Mouse (Mus musculus) forebrain, embryonic 16.5 days (tissue): ENCODE measurements around the gene Slc7a10. TPM values are rescaled to one million over a fixed set of nuclear protein-coding genes. Genes with fewer than 3 reads are reported as not detected.

Experiments used
- ATAC-seq: fragments of 200-750 bp; cut with Nextera tagmentation; 2 replicates; pipeline ENCODE4 v1.8.0; 2017; ENCODE audit warnings: mild to moderate bottlenecking, moderate library complexity
- H3K27ac ChIP-seq: fragments of 300-500 bp; sonication (generic); 2 replicates; pipeline ENCODE4 v1.5.1; 2014; ENCODE audit warnings: low read length, control low read depth
- H3K27me3 ChIP-seq: fragments of 300-500 bp; sonication (generic); replicated peaks from 2 replicates; pipeline ENCODE4 v1.6.1; 2014; ENCODE audit warnings: low read length; ENCODE audit not compliant: control insufficient read depth, insufficient read depth
- H3K36me3 ChIP-seq: fragments of 300-500 bp; sonication (generic); 2 replicates; pipeline ENCODE4 v1.6.1; 2014; ENCODE audit not compliant: control insufficient read depth, insufficient read depth
- H3K4me1 ChIP-seq: fragments of 300-500 bp; sonication (generic); replicated peaks from 2 replicates; pipeline ENCODE4 v1.6.1; 2014; ENCODE audit warnings: low read length; ENCODE audit not compliant: control insufficient read depth, insufficient read depth
- H3K4me2 ChIP-seq: fragments of 300-500 bp; sonication (generic); 2 replicates; pipeline ENCODE4 v1.6.1; 2014; ENCODE audit warnings: mild to moderate bottlenecking, low read length, control low read depth
- H3K4me3 ChIP-seq: fragments of 300-500 bp; sonication (generic); replicated peaks from 2 replicates; pipeline ENCODE4 v1.5.1; 2014; ENCODE audit warnings: mild to moderate bottlenecking, low read length, control low read depth
- H3K9ac ChIP-seq: fragments of 300-500 bp; sonication (generic); replicated peaks from 2 replicates; pipeline ENCODE4 v1.6.1; 2014; ENCODE audit warnings: low read depth, low read length, control low read depth
- H3K9me3 ChIP-seq: fragments of 300-500 bp; sonication (generic); 2 replicates; pipeline ENCODE4 v1.6.1; 2016; ENCODE audit warnings: low read length; ENCODE audit not compliant: control insufficient read depth
- WGBS: fragments of 180-500 bp; shearing (Covaris S2); extraction: QIAGEN DNeasy Blood & Tissue Kit; methylation state at CpG from one replicate; pipeline ENCODE4 v1.1.7; 2014; 5-methylcytosine and 5-hydroxymethylcytosine counted together
- polyA plus RNA-seq: library from polyadenylated mRNA; unstranded; fragments of >200 nt; fragmentation: Nextera tagmentation; extraction: Ambion mirVana; gene quantifications from 2 replicates; pipeline ENCODE4 v1.2.1, GENCODE M21; 2015

Slc7a10 gene
- polyA plus RNA-seq, 1 experiment from 2014 or later: 6.3 TPM

- H3K27me3 ChIP-seq: no peaks in the 10 kb centered on the region
- H3K36me3 ChIP-seq: no peaks in the 10 kb centered on the region
- H3K4me1 ChIP-seq: no peaks in the 10 kb centered on the region
- no peak overlapping the region for H3K27ac ChIP-seq
- H3K4me3 ChIP-seq: no peak overlapping the region
- 75% methylated on average over 2 of the region's 2 CpGs for WGBS
- no peak for ATAC-seq
- H3K9ac ChIP-seq: no peak overlapping the region
- no peak overlapping the region for H3K4me2 ChIP-seq
- H3K9me3 ChIP-seq: no peaks in the 10 kb centered on the region
Measured at GRCm38 (mm10) chr7:35167925-35168324, 18.3 kb upstream of the Slc7a10 start.

- no peak overlapping the region for H3K9ac ChIP-seq
- 15% methylated on average over 6 of the region's 6 CpGs for WGBS
- H3K27me3 ChIP-seq: no peaks in the 10 kb centered on the region
- no peaks in the 10 kb centered on the region for H3K9me3 ChIP-seq
- peak; percentile 34 for ATAC-seq
- no peak overlapping the region for H3K4me2 ChIP-seq
- H3K4me3 ChIP-seq: no peak overlapping the region
- H3K36me3 ChIP-seq: no peaks in the 10 kb centered on the region
- H3K27ac ChIP-seq: no peak overlapping the region
- no peaks in the 10 kb centered on the region for H3K4me1 ChIP-seq
Measured at GRCm38 (mm10) chr7:35169341-35169740, 16.8 kb upstream of the Slc7a10 start.

GRCm38 (mm10) chr7:35171867-35172382, 14.3 kb upstream of the Slc7a10 start:
- Histone ChIP-seq H3K4me2 (0 out of 2 replicates have a peak overlapping the region, but pooled peaks have one; percentile 13), H3K27me3 (no peaks in the 10 kb centered on the region), H3K9ac (no peak overlapping the region), H3K4me3 (no peak overlapping the region), H3K36me3 (no peaks in the 10 kb centered on the region), H3K4me1 (no peaks in the 10 kb centered on the region), H3K9me3 (no peaks in the 10 kb centered on the region), H3K27ac (no peak overlapping the region)
- 2% methylated on average over 16 of the region's 16 CpGs for WGBS
- peak; percentile 85 for ATAC-seq

- ATAC-seq: no peak
- H3K4me2 ChIP-seq: no peak overlapping the region
- H3K4me3 ChIP-seq: no peak overlapping the region
- no peaks in the 10 kb centered on the region for H3K4me1 ChIP-seq
- no peaks in the 10 kb centered on the region for H3K36me3 ChIP-seq
- H3K27ac ChIP-seq: no peak overlapping the region
- WGBS: 69% methylated on average over 4 of the region's 4 CpGs
- no peaks in the 10 kb centered on the region for H3K27me3 ChIP-seq
- no peak overlapping the region for H3K9ac ChIP-seq
- H3K9me3 ChIP-seq: no peaks in the 10 kb centered on the region
Measured at GRCm38 (mm10) chr7:35172519-35172918, 13.7 kb upstream of the Slc7a10 start.

- Histone ChIP-seq H3K4me3 (no peak overlapping the region), H3K4me1 (no peaks in the 10 kb centered on the region), H3K9me3 (no peaks in the 10 kb centered on the region), H3K4me2 (no peak overlapping the region), H3K36me3 (no peaks in the 10 kb centered on the region), H3K27ac (no peak overlapping the region), H3K27me3 (no peaks in the 10 kb centered on the region), H3K9ac (no peak overlapping the region)
- ATAC-seq: no peak
- WGBS: 91% methylated on average over 4 of the region's 4 CpGs
Measured at GRCm38 (mm10) chr7:35175533-35175932, 10.7 kb upstream of the Slc7a10 start.

- H3K4me2 ChIP-seq: no peak overlapping the region
- H3K4me1 ChIP-seq: no peaks in the 10 kb centered on the region
- 53% methylated on average over 18 of the region's 18 CpGs for WGBS
- no peaks in the 10 kb centered on the region for H3K27me3 ChIP-seq
- no peak overlapping the region for H3K9ac ChIP-seq
- no peak overlapping the region for H3K4me3 ChIP-seq
- no peaks in the 10 kb centered on the region for H3K9me3 ChIP-seq
- no peak overlapping the region for H3K27ac ChIP-seq
- H3K36me3 ChIP-seq: no peaks in the 10 kb centered on the region
- no peak for ATAC-seq
Measured at GRCm38 (mm10) chr7:35176412-35177381, 9.5 kb upstream of the Slc7a10 start.

GRCm38 (mm10) chr7:35184833-35185724, 1.1 kb upstream of the Slc7a10 start:
- ATAC-seq: peak; percentile 50
- WGBS: 3% methylated on average over 54 of the region's 54 CpGs
- H3K27ac ChIP-seq: no peak overlapping the region

GRCm38 (mm10) chr7:35189699-35190098, 3.5 kb downstream of the Slc7a10 start:
- no peaks in the 10 kb centered on the region for H3K9me3 ChIP-seq

More at GRCm38 (mm10) chr7:35184833-35185724, 1.1 kb upstream of the Slc7a10 start:
- peaks cover 12% of the 10 kb centered on the region for H3K4me1 ChIP-seq
- H3K9ac ChIP-seq: peak overlapping the region; percentile 28; the same call in 1 of the 2 replicates
- peak overlapping the region; percentile 37 for H3K4me3 ChIP-seq
- H3K27me3 ChIP-seq: peaks cover 27% of the 10 kb centered on the region
- H3K4me2 ChIP-seq: peak overlapping the region; percentile 46
- H3K9me3 ChIP-seq: peaks cover 4% of the 10 kb centered on the region; the same call in 1 of the 2 replicates
- H3K36me3 ChIP-seq: no peaks in the 10 kb centered on the region

GRCm38 (mm10) chr7:35191276-35191675, 5.1 kb downstream of the Slc7a10 start:
- Histone ChIP-seq H3K36me3 (no peaks in the 10 kb centered on the region), H3K27me3 (peaks cover 13% of the 10 kb centered on the region), H3K4me2 (no peak overlapping the region), H3K27ac (no peak overlapping the region), H3K4me3 (no peak overlapping the region), H3K4me1 (peaks cover 2% of the 10 kb centered on the region), H3K9ac (no peak overlapping the region), H3K9me3 (no peaks in the 10 kb centered on the region)
- 0% methylated on average over 2 of the region's 2 CpGs for WGBS
- no peak for ATAC-seq

More at GRCm38 (mm10) chr7:35189699-35190098, 3.5 kb downstream of the Slc7a10 start:
- no peaks in the 10 kb centered on the region for H3K36me3 ChIP-seq
- no peak overlapping the region for H3K4me3 ChIP-seq
- no peak overlapping the region for H3K9ac ChIP-seq
- no peak overlapping the region for H3K27ac ChIP-seq
- no peak overlapping the region for H3K4me2 ChIP-seq
- WGBS: 77% methylated on average over 5 of the region's 5 CpGs
- H3K27me3 ChIP-seq: peaks cover 21% of the 10 kb centered on the region
- ATAC-seq: no peak
- peaks cover 12% of the 10 kb centered on the region for H3K4me1 ChIP-seq
